Mouse (Mus musculus): ENCODE results near the gene Slc7a11.
"Not testable (repeated sequence)": the region's sequence is repeated elsewhere in the genome, so short reads cannot be mapped to it uniquely, and the experiment has no call there.

Slc7a11 gene

DNA sequence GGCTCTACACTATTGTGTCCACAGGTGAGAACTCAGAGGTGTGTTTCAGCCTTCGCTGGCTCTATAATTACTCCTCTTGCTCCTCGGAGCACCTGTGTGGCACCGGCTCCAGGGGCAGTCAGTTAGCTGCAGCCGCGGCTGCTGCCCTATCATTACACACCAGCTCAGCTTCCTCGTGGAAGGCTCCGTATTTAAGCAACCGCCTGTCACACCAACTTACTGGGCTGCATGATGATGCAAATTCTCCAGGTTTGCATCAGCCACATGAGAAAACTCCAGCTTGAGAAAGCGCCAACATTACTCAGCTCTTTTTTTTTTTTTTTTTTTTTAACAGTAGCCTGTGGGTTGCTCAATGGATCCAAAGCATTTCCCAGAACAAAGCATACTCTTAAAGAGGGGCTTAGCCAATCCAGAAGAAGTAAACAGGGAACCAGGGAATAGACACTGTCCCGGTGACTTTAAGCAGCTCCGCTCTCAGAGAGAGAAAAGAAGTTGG, at the start of gene Slc7a11:
Slc7a11 (minus strand) TSS at position 194 of the 496 bp plus-strand sequence.
- DNase-seq (ENCODE audit: low spot score in 2 of 2) = peak; percentile 33 to 48

- no peak for DNase-seq (ENCODE audit: low spot score in 2 of 2)
Observed at GRCm38 (mm10) chr3:50491678-50492077, 48.3 kb upstream of the Slc7a11 start.

DNA sequence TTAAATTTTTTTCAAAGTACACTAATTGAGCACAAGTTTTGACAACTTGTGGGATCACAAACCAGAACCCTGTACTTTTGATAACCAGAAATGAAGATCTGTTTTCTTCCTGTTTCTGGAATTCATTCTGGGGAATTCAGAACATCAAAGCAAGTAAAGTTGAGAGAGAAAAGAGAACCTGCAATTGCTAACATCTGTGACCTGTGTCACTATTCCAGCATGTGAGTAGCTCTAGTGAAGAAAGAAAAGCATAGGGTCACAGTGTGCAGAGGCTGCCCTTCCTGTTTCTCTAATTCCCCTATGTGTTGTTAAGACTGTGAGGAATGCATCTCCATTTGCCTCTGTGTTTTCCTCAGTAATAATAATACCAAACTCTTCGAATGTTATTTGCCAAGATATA, 40.7 kb upstream of the Slc7a11 start:
- DNase-seq (ENCODE audit: low spot score in 2 of 2) = no peak

DNA sequence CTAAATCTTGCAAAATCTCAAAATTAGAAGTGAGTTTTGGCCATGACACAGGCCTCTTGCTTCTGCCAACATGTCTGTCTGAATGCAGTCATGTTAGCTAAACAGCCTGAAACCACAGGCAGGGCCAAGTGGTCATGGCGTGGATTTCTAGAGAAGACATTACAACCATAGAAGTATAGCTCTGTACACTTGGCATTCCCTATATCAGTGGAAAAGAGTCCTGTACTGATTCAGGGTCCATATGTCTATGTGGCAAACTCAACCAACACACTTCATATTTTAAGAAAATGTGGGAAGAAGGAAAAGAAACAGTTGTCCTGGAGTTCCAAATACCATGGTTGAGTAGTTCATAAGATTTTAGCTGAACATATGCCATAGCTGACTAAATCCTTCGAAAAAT, 18.8 kb upstream of the Slc7a11 start:
- peak in 1 of 2 experiments; percentile 52 for DNase-seq (ENCODE audit: low spot score in 2 of 2)

DNA sequence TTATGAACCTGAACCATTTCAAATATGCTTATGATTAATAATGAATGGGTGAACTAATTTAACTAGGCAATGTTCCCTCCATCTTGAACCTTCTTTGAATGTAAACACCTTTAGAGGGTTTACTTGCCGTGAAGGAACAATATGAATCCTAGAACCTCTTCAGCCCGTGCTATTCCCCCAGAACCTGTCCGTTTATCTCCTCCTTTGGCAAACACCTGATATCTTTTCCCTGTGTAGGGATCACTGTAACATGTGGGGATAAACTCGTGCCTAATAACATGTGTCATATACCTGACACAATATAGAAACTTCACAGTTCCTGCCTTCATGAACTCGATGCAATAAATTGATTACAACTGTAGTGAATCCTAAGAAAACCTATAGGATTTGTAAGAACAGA, 13.7 kb upstream of the Slc7a11 start:
- no peak for DNase-seq (ENCODE audit: low spot score in 2 of 2)

GRCm38 (mm10) chr3:50456564-50456963, 13.2 kb upstream of the Slc7a11 start:
- no peak for DNase-seq (ENCODE audit: low spot score in 2 of 2)

DNA sequence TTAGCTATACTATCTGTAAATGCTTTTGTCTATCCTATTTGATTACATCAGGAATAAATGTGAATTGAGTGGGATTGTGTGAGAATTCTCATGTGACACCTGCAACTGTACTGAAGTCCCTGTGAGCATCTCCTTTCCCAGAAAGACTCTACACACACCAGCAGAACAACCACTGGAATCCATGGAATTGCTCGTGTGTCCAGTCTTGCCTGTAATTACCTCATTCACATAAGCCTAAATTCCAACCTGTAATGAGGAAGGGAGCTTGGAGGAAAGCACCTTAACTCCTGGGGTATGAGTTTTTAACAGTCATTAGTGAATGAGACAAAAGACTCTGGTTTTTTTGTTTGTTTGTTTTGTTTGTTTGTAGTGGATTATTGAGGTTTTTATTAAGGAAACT, 12.6 kb upstream of the Slc7a11 start:
- no peak for DNase-seq (ENCODE audit: low spot score in 2 of 2)

DNA sequence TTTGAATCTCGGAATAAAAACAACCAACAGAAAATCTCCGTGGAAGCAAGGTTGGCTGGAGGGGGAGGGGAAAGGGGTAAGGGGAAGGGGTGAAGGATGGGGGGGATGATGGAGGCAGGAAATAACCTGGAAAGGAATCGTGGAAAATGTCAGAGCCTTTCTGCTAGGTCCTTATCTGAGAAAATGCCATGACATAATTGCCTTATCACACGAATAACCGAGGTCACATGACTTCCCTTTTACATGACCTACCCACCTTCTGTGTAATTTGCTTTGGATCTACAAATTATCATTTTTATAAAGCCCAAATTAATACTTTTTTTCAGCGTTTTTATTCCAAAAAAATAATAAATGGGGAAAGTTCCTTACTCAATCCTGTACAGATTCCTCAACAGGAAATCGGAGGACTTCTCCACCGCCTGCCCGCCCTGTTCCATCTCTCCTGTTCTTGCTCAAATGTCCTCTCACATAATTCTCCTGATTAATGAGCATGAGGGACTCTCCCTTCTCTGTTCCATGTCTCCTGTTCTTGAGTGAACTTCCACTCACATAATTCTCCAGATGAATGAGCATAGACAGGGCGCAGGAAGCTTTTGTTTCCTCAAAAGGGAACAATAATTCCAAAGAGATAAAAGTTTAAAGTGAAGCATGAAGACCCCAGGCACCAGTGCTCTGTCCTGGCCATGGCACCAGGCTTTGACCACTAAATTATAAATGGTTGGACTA, 1.8 kb upstream of the Slc7a11 start:
- DNase-seq (ENCODE audit: low spot score in 2 of 2) = no peak

- no peak for DNase-seq (ENCODE audit: low spot score in 2 of 2)
Observed at GRCm38 (mm10) chr3:50443942-50444341, 528 bp upstream of the Slc7a11 start.

DNA sequence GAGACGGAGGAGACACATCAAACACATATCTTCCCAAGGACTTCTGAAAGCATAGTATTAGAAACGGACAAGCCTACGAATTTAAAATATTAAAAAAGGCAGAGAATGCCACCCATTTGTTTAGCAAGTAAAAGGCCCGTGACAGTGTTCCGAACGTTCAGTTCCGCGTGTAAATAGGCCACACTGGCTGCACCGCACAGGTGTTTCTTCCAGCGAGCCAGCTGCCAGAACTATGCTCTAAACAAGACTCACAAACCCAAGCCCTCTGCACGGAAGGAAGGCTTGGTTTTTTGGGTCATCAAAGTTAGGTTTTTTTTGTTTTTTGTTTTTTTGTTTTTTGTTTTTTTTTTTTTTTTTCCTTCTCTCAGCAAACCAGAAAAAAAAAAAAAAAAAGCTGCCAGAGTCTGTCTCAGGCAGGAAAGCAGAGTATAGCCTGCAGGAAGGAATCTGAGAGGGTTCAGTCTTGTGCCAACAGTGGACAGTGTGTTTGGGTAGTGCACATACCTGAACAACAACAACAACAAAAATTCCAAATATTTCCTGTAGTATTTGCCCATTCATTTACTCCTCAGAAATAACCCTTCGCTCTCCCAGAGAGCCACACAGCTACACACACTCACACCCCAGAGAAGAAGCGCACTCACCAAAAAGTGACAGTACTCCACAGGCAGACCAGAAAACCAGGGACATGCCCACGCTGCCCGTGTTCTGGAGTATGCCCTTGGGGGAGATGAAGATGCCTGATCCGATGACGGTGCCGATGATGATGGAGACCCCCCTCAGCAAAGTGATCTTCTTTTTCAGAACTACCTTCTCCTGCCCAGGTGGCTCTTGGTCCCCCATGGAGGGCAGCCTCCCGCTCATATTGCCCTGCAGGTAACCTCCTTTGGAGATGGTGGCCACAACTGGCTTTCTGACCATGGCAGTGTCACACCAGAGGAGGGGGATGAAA, 797 bp downstream of the Slc7a11 start:
- peak in 1 of 2 experiments; percentile 33 for DNase-seq (ENCODE audit: low spot score in 2 of 2)

DNA sequence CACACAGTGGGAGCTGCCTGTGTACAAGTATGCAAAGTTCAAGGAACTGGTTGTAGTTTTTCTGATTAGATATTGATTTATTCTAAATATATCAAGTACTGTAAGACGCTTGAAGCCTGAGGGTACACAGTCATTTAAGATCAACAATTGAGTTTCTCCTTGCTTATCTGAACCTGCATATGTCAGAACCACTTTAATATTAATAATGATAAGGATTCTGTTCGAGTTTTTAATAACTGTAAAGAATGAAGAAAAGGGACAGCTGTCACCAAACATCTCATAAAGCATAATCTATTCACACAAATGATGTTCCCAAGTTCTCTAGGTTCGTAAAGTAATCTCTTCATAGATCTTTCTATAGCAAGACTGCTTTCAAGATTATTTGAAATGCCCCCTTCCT, 2.1 kb downstream of the Slc7a11 start:
- no peak for DNase-seq (ENCODE audit: low spot score in 2 of 2)

DNA sequence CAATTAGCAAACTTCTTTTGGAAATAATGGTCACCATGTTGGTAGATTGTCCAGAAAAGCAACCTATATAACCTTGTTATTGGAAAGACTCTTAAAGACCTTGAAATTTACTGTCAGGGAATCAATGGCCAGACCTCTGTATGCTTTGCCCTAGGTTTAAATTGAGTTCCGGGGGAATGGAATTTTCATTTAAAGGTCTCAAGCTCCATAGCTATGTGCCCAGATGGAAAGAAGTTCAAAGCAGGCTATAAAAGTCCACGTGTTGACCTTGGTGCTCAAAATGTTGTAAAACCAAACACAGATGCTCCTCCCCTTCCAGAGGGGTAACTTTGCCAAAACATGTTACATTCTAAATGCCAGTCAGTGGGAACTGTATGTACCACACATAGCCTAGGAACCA, 3.0 kb downstream of the Slc7a11 start:
- no peak for DNase-seq (ENCODE audit: low spot score in 2 of 2)

DNA sequence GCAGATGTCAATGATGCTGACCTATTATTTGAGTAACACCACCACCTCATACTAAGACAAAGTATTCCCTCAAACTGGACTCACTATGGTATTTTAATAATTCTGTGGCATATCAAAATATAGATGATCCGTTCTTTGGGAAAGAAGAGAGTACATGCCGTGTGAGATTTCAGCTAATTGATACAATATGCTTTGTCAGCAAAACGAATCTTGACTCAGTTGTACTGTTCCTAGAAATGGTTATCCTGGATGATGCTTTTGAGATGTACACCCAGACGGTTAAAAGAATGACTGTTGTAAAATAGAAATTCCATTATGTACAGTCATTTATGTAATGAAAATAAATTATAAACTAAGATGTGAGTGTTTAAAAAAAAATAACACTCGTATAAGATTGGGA, 4.0 kb downstream of the Slc7a11 start:
- no peak for DNase-seq (ENCODE audit: low spot score in 2 of 2)

DNA sequence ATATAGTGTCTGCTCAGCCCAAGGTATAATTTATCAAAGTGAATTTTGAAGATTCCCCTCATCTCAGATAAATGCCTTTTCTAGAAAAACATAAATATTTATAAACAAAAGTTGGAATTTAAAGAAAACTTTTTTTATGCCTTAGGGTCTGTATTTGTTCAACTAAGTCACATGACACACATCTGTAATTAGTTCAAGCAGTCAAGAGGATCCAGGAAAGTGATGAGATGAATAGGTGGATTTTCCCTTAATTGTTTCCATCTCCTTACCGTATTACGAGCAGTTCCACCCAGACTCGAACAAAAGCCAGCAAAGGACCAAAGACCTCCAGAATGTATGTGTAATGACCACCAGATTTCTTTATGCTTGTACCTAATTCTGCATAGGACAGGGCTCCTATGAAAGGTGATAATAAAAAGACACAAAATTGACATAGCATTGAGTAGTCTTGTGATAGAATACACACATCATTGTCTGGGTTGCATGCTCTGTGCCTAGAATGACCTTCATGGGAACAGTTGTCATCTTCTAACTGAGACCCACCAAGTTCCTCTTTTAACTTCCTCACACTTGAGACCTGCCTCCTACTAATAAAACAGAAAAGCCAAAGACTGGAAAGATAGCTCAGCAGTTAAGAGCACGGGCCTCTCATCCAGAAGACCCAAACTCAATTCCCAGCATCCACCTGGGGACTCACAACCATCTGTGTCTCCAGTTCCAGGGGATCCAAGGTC, 4.7 kb downstream of the Slc7a11 start:
- no peak for DNase-seq (ENCODE audit: low spot score in 2 of 2)

DNA sequence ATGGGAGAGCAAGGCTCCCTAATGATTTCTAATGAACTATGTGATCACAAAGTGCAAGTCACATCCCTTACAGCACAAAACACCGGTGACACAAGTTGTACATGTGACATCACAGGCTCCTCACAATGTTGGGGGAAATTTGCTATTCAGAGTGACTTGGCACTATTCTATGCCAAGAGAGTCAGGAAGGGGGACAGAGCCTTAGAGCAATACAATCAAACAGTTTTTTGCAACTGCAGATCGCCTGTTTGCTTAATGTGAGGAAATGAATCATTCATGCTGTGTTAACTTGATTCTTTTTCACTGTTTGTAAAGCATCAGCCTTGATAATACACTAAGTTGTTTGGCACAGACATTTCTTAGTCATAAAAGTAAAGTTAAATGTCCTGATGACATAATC, 5.3 kb downstream of the Slc7a11 start:
- not testable (repeated sequence) for DNase-seq (ENCODE audit: low spot score in 2 of 2)

DNA sequence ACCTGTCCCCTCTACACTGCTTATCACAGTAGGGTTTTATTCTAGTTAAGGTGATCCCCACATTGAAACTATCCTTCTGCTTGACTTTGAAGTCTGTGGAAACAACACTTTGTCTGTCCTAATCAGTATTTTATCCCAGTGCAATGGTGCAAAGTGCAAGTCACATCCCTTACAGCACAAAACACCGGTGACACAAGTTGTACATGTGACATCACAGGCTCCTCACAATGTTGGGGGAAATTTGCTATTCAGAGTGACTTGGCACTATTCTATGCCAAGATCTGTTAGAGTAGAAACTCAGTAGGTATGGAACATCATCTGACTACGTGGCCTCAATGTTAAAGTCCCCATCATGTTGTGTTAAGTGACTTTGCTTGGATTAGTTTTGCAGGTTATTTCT, 7.0 kb downstream of the Slc7a11 start:
- DNase-seq (ENCODE audit: low spot score in 2 of 2) = not testable (repeated sequence)

GRCm38 (mm10) chr3:50433831-50434230, 9.6 kb downstream of the Slc7a11 start:
- DNase-seq (ENCODE audit: low spot score in 2 of 2) = no peak

GRCm38 (mm10) chr3:50430811-50431210, 12.6 kb downstream of the Slc7a11 start:
- no peak for DNase-seq (ENCODE audit: low spot score in 2 of 2)

GRCm38 (mm10) chr3:50421480-50422277, 21.7 kb downstream of the Slc7a11 start:
- DNase-seq (ENCODE audit: low spot score in 2 of 2) = peak; percentile 77 to 83

DNA sequence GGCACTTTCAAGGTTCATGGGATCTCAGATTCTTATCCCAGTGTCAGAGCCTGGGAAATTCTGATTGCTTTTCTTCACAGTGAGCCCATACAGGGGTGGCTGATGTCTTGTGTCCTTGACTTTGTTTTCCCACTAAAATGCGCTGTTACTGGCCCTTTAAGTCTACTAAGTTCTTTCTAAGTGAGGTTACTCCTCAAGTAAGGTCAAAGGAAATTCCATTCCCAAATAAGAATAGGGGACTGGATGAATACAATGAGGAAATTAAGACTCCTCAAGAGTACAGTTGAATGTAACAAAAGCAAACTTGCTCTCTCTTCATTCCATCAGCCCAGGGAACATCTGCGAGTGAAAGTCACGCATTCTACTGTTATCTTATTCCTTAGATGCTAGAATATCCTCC, 24.3 kb downstream of the Slc7a11 start:
- no peak for DNase-seq (ENCODE audit: low spot score in 2 of 2)

- DNase-seq (ENCODE audit: low spot score in 2 of 2) = no peak
Observed at GRCm38 (mm10) chr3:50406771-50407170, 36.6 kb downstream of the Slc7a11 start.
